Mouse (Mus musculus) natural killer cell, adult 2 months (primary cell): ENCODE results near the gene Qpctl.
"Not testable (repeated sequence)": the region's sequence is repeated elsewhere in the genome, so short reads cannot be mapped to it uniquely, and the experiment has no call there.

Experiments
- DNase-seq, 2 experiments: peaks; one replicate each; pipeline ENCODE4 v3.0.0; 2022; ENCODE audit warnings: low spot score in 2 of 2

Qpctl gene

DNA sequence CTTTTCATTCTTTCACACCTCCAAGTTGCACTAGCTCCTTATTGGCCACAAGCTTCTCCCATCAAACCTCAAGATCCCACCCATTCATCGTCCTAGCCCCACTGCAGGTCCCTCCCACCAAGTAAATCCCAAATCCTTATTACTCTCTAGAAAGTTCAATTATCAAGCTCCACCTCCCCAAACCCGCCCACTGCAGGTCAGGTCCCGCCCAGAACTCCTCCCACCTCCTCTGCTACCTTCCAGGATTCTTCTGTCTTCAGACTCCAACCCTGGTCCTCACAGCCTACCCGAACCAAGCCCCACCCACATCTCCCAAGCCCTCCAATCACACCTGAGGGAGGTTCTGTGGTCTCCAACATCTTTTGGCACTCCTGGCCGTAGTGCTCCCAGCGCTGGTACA is 15.1 kb upstream of the Qpctl start:
- DNase-seq = no peak

DNA sequence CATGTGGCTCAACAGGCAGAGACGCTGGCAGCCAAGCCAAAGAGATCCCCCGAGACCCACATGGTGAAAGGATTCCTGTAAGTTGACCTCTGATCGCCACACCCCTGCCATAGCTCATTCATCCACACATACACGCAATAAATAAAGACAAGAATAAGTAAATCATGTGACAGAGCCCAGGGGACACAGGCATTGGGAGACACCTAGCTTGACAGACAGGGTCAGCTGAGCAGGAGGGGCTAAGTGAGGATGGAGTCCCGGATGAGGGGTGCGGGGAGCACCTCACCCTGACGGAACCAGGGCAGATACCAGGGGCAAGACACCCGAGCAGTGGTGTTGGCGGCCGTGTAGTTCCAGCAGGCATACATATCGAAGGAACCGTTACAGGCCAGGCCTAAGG is 14.7 kb upstream of the Qpctl start:
- no peak for DNase-seq

DNA sequence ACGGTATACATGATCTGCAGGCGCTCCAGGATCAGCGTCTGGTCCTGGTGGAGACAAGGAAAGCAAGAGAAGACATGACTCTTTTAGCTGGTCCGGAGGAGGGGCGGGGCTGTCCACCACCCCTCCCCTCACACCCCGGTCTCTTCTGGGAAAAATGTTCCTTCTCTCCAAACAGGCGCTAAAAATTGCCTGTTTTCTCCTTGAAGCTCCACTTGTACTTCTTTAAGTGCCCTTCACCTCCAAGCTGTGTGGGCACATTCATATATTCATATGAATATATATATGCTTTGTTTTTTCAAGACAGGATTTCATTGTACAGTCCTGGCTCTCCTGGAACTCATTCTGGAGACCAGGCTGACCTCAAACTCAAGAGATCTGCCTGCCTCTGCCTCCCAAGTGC is 13.8 kb upstream of the Qpctl start:
- no peak for DNase-seq

DNA sequence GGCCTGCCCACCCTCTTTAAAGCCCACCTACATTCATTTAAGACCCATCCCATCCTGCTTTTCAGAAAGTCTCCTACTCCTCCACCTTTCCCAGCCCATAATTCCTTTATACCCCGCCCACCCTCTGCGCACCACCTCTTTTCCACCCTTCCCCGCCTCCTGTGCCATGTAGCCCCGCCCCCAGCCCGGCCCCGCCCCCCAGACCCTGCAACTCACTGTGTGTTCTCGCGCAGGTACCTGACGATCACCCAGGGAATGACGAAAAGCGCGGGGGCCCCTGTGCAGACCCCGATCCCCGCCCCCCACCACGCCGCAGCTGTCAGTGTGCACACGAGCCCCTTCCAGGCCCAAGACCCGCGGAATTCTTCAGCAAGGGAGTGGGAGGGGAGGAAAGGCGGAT is 11.0 kb upstream of the Qpctl start:
- no peak for DNase-seq

DNA sequence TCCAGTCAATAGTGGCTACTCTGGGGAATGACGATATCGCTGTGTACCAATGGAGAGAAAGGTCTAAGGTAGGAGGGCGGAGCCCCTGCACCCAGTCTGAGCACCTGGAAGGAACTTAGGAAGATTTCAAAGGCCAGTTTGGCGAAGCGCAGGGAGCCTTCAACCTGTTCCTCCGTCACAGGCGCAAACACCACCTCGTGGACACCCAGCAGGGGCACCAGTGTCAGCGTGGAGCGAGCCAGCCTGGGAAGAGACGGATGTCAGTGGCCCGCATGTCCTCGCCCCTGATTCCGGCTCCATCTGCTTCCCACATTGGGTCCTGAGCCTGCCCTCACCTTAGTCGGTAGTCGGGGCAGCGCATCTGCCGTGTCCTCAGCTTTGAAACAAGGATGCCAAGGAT is 10.3 kb upstream of the Qpctl start:
- DNase-seq = no peak

DNA sequence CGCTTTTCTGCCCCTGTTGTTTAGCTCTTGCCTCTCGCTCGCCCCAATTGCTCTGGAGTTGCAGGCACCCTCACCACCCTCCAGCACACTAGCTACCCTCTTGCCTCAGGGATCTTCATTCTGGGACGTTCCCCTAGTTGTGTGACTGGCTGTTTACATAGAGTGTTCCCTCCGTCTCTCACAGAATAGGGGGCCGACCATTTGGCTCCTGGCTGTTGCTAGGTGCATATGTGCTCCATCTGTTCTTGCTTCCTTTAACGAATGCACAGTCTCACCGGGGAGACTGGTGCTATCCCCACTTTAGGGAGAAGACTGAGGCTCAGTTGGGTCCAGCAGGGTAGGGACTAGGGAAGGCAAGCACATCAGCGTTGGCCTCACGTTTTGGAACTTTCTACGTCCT is 9.5 kb upstream of the Qpctl start:
- no peak for DNase-seq

DNA sequence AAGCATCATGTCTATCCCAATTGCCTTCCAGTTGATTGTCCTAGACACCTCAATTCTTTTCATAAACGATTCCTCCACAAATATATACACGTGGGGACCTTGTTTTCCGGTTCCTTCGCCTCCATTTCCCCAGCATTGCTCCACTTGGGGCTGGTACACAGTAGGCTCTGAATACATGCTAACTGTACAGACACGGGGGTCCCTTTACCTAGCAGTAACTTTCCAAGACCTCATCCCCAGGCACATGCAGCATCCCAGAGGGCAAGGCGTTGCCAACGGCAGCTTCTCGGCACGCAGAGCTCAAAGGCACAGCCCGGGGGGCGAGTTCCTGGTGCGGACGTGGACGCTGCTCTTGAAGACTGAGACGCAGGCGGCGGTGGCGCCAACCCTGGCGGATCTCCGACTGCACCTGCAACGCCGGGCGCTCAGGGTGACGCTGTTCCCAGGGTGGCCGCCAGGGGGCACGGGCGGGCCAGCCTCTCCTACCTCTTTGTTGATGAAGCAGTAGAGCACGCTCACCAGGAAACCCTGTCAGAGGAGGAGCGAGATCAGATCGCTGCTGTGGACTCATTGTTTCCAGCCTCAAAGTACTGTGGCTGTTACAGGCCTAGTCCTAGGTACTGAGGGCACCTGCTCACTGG is 8.2 kb upstream of the Qpctl start:
- peak; percentile 85 to 92 for DNase-seq

DNA sequence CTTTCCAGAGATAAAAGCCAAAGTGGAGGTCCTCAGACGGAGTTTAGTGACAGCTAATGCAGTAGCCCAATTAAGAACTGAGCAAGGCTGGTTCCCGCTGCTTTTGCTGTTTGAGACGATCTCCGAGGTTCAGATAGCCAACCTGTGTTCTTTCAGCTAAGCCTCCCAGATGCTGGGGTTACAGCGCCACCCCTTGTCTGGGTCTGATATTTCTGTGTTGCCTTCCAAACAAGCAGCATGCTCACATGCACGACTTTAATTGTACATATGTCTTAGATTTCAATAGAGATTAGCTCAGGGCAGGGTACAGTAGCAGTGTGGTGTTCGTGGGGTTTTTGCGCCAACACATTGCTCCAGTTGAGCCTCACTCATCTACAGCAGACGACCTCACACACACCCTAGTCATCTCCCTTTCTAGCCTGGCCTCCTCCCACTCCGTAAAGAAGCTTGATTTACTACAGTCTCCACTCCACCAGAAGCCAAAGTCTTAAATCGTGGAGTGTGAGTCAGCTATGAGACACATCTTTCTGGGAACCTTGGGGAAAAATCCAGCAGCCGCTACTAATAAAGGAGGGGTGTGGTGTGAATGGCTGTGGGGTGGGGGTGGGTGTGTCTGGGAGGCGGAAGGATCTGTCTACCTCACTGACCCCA is 6.9 kb upstream of the Qpctl start:
- no peak for DNase-seq

DNA sequence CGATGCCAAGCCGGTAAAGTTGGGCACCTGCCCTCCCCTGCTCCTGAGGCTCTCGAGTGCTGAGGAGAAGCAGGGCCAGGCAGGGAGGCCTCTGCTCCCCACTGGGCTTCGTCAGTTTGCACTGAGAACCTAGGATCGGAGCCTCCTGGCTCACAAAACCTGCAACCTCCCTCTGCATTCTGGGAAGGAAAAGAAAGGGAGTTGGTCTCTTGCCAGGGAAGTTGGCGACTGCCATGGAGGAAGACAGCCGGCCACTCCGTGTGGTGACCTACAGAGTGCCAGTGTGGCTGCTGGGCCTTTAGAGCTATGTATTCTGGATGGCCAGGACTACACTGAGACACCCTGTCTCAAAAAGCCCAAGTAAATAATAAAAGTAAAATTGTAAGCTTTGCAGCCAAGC is 5.7 kb upstream of the Qpctl start:
- DNase-seq = no peak

DNA sequence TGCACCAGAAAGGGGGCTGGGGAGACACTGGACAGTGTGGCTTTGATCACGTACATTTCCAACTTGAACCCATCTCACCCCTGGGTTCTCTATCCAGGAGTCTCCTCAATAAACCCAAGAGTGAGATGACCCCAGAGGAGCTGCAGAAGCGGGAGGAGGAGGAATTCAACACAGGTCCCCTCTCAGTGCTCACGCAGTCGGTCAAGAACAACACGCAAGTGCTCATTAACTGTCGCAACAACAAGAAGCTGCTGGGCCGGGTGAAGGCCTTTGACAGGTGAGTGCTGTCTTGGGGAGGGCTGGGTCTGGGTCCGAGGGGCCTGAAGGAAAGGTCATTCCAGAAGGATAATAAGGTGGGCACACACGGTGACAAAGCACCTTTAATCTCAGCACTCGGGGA is 2.0 kb upstream of the Qpctl start:
- DNase-seq = not testable (repeated sequence)

DNA sequence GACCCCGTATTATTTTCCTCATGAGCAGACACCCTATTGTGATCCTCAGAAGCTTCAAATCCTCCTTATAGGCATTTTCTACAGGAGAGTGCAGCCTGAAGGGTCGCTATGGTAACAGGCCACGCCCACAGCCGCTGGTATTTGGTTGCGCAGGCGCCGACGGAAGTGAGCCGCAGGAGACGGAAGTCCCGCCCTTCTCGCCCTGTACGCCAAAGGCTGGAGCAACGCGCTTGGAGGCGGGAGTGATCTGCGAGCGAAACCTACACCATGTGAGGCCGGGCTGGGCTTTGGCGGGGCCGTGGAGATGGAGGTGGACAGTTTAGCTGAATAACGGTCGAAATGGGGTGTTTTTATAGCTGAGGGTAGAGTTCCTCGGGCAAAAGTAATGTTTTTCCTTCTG is 535 bp upstream of the Qpctl start, which contains the start of gene Snrpd2:
Gene Snrpd2 (plus strand): TSS at position 97 of the 400 bp plus-strand sequence.
- peak; percentile 91 to 94 for DNase-seq

DNA sequence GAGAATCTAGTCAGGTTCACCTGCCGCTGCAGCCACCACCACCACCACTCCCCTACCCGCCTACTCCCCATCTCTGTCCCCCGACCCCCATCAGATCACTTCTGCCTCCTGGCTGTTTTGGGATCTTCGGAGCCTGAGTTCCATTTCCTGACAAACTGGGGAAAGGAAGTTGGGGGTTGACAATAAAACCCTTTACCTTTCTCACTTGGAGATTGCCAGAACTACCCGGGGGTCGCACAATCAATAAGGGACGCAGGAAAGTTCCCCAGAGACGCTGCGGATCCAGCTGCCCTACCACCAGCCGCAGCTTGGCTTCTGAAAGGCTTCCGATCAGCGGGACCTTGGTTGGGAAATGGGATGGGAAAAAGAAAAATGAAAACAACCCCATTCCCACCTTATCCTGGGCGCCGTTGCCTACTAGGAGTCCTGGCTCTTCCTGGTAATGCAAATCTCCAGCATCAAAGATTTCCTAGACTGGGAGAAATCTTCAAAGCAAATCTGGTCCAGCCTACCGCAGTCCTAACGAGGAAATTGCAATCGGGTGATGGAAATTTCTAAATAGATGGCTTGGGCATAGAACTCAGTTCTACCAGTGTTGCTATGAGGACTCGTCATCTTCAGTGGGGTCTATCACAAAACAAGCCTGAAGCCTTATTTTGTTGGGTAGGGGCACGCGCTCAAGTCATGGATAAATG is 764 bp downstream of the Qpctl start:
- no peak for DNase-seq

DNA sequence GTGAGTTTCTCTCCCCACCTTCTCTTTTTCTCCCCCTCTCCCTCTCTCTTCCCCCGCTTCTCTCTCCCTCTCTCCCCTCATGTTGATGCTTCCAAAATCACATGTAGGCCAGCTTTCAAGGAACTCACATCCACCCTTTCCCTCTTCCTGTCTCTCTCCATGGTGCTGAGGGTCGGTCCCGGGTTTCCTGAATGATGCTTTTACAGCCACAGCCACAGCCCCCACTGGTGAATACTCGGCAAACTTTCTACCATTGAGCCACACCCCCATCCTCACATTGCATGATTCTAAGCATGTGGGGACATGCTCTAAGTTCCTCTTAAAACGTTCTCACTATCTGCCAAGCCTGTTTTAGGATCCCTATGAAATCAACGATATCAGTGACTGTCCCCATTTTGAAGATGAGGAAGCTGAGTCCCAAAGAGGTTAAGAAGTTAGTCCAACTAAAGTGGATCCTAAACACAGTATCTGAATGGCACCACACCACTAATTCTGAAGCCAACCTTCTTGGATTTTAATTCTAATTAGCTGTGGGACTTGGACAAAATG is 1.5 kb downstream of the Qpctl start:
- DNase-seq = no peak

DNA sequence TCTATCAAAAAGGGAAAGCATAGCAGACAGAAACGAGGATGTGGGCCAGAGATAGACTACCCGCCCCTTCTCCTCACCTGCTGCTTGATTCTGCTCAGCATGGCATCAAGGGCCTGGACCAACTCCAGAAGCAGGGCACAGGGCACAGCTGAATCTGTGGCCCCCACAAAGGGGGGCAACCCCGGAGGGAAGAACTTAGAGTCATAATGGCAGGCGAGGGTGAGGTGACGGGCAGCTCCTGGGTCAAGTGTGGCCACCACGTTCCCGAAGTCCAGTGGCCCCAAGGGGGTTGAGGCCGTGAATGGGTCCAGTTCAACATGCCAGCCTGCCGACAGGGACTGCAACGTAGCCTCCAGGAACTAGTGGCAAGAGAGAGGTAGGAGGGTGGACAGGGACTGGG is 2.3 kb downstream of the Qpctl start:
- DNase-seq = no peak

DNA sequence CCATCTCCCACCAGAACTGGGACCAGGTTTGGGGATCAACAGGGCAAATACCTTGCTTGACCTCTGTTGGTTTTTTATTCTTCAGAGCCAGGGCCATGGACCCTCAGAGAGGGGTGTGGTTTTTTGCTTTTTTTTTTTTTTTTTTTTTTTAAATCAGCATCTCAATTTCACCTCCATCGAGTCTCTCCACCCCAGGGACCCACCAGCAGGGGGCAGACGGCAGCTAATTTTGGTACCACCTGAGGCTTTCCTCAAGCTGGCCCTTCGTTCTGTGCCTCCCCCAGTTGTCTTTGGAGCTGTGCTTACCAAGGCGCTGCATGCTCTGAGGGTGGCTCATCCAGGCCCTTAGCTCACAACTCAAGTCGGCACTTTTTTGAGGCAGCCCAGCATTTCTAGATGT is 11.7 kb downstream of the Qpctl start:
- peak in 1 of 2 experiments; percentile 63 for DNase-seq

DNA sequence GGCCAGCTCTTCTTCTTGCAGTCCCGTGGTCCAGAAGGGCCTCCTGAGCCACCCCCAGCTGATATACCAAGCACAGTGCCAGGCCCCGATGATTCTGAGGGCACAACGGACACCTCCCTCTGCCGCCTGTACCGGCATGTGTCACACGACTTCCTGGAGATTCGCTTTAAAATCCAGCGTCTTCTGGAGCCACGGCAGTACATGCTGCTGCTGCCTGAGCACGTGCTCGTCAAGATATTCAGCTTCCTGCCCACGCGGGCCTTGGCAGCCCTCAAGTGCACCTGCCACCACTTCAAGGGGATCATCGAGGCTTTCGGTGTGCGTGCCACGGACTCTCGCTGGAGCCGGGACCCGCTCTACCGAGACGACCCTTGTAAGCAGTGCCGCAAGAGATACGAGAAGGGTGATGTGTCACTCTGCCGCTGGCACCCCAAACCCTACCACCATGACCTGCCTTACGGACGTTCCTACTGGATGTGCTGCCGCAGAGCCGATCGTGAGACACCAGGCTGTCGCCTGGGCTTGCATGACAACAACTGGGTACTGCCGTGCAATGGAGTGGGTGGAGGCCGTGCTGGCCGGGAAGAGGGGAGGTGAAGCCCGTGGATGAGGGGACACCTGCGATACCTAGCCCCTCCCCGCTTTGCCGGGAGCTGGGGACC is 12.3 kb downstream of the Qpctl start:
- DNase-seq = no peak

DNA sequence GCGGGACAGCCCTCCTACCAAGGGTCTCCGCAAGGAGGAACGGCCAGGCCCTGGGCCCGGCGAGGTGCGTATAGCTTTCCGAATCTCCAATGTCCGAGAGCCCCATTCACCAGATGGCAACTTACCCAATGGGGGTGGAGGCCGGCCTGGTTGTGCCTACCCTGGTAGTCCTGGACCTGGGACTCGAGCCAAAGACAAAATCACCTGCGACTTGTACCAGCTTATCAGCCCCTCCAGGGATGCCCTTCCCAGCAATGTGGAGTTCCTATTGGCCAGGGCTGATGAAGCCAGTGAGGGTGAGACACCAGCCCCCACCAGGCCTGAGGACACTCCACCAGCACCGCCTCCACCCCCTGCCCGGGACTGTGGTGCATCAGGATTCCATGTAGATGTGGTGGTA is 12.9 kb downstream of the Qpctl start:
- DNase-seq = no peak

DNA sequence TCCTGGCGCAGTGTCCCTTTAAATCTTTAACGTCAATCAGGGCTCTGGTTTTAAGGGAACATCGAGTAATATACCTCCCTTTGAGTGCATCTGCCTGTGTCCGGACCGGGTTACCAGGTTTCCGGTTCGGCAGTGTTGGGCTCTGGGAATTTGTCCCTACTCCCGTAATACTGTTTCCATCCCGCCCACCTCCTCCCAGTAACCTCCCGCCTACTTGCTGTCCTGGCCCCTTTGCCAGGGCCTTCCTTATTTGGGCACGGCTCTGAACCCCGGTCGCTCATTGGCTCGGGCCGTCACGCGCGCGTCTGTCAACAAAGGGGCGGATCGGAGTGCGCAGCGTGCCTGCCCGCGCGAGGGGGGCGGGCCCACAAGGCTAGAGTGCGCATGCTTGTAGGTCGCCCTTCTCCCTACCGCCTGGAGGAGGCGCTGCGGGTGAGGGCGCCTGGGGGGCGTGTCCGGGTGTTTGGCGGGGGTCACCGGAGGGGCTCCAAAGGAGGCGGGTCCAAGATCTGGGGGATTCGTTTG is 17.7 kb downstream of the Qpctl start:
- peak; percentile 92 to 95 for DNase-seq

DNA sequence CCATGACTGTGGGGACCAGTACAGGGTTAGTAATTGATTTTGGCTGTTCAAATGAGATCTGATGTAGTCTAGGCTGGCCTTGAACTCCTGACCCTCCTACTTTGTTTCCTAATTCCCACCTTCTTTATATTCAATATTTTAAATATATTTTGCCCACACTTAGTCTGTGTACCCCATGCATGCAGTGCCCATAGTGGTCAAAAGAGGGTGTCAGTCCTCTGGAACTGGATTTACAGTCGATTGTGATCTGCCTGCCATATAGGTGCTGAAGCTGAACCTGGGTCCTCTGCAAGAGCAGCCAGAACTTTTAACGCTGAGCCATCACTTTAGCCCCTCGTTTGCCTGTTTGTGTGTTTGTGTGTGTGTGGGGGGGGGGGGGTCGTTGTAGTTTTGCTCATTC is 18.4 kb downstream of the Qpctl start:
- DNase-seq = peak in 1 of 2 experiments; percentile 19

DNA sequence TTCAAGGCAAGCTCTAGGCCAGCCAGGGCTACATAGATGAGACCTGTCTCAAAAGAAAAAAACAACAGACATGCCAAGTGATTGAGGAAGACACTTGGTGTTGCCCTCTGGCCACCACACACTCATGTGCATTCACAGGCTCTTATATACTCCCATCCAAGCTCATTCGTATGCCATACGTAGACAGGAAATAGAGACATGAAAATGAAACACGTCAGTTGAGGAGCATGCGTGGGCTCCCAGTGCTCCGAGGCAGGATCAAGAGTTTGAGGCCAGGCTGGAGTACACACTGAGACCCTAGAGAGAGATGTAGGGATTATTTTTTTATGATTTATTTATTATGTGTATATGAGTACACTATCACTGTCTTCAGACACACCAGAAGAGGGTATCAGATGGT is 19.7 kb downstream of the Qpctl start:
- DNase-seq = no peak

DNA sequence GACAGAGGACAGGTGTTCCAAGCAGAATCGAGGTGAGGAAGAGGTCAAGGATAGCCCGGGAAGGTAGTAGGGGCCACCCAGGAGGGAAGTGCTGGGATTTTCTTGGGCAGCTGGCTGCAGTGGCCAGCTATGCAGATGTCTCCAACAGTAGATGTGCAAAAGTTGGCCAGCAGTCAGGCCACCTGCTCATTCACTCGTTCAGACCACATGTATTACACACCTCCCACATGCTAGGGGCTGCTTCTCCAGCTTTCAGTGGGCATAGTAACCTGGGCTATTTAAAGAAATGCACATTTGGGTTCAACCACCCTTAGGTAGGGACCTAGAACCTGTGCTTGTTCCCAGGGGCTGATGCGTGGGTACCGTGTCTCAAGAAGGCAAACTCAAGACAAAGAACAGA is 21.3 kb downstream of the Qpctl start:
- DNase-seq = no peak

DNA sequence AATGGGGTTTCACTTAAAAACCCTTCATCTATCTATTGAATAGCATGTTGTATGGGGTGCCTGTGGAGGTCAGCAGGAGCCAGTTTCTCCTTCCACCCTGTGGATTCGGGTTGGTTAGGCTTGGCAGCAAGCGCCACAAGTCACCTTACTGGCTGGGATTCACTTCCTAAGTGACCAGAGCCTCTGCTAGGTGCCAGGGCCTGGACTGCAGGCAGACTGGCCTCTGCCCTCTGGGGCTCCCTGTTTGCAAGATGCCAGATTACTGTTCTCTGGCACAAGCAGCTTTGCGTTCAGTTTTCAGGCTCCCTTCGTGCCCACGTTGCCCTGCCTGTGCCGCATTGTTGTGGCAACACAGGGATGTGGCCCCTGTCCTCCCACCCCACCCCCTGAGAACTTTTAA is 24.4 kb downstream of the Qpctl start:
- DNase-seq = no peak
